Mouse (Mus musculus) embryonic fibroblast, embryonic 13.5 days (primary cell): Measurements from ENCODE around the gene Dapk1. TPM values are rescaled to one million over a fixed set of nuclear protein-coding genes. Genes with fewer than 3 reads are reported as not detected.

Experiments used
- H3K27ac ChIP-seq: 2 replicates; pipeline ENCODE4 v1.5.1; 2012; ENCODE audit warnings: low read length, control low read depth, inconsistent platforms; ENCODE audit not compliant: insufficient read depth
- H3K4me1 ChIP-seq: 2 replicates; pipeline ENCODE4 v1.6.1; 2011; ENCODE audit warnings: low read length; ENCODE audit not compliant: control insufficient read depth, insufficient read depth
- H3K4me3 ChIP-seq: 2 replicates; pipeline ENCODE4 v1.5.1; 2011; ENCODE audit warnings: mild to moderate bottlenecking, control low read depth, low read length; ENCODE audit not compliant: insufficient read depth
- CTCF ChIP-seq: IDR thresholded peaks from 2 replicates; pipeline ENCODE4 v1.5.1; 2011; ENCODE audit warnings: mild to moderate bottlenecking, control low read depth, low read length, moderate library complexity, borderline replicate concordance; ENCODE audit not compliant: insufficient read depth
- POLR2A ChIP-seq: IDR thresholded peaks from 2 replicates; pipeline ENCODE4 v1.6.1; 2011; ENCODE audit warnings: low read depth, mild to moderate bottlenecking, control low read depth, low read length, moderate library complexity
- polyA plus RNA-seq: library from polyadenylated mRNA; stranded (reverse); fragments of >200 nt; gene quantifications from 2 replicates; pipeline ENCODE4 v1.2.4, GENCODE M21; 2011; ENCODE audit warnings: low read depth; ENCODE audit not compliant: missing spikeins, insufficient read length

Gene Dapk1
- polyA plus RNA-seq, 1 experiment = 27.6 TPM

- Histone ChIP-seq H3K4me1 (no peaks in the 10 kb centered on the region), H3K4me3 (no peak overlapping the region), H3K27ac (no peak overlapping the region)
- no peak for TF ChIP-seq POLR2A
- TF ChIP-seq CTCF = peak; percentile 90
Measured at GRCm38 (mm10) chr13:60744078-60744460, 142.3 kb downstream of the Dapk1 start.

GRCm38 (mm10) chr13:60744736-60745135 lies 143.0 kb downstream of the Dapk1 start:
- TF ChIP-seq POLR2A (no peak), CTCF (no peak)
- H3K27ac ChIP-seq = no peak overlapping the region
- no peaks in the 10 kb centered on the region for H3K4me1 ChIP-seq
- H3K4me3 ChIP-seq = no peak overlapping the region

GRCm38 (mm10) chr13:60745358-60745757 lies 143.6 kb downstream of the Dapk1 start:
- no peak overlapping the region for H3K4me3 ChIP-seq
- no peak overlapping the region for H3K27ac ChIP-seq
- no peaks in the 10 kb centered on the region for H3K4me1 ChIP-seq
- TF ChIP-seq CTCF (no peak), POLR2A (no peak)

GRCm38 (mm10) chr13:60746271-60746670 lies 144.5 kb downstream of the Dapk1 start:
- Histone ChIP-seq H3K4me3 (no peak overlapping the region), H3K4me1 (no peaks in the 10 kb centered on the region), H3K27ac (no peak overlapping the region)
- no peak for TF ChIP-seq CTCF

GRCm38 (mm10) chr13:60747201-60747600 lies 145.5 kb downstream of the Dapk1 start:
- TF ChIP-seq CTCF (no peak), POLR2A (no peak)
- H3K4me1 ChIP-seq = no peaks in the 10 kb centered on the region
- H3K4me3 ChIP-seq = no peak overlapping the region
- H3K27ac ChIP-seq = no peak overlapping the region

- Histone ChIP-seq H3K4me1 (no peaks in the 10 kb centered on the region), H3K27ac (no peak overlapping the region), H3K4me3 (no peak overlapping the region)
- TF ChIP-seq POLR2A = no peak
- no peak for TF ChIP-seq CTCF
Measured at GRCm38 (mm10) chr13:60748556-60748955, 146.8 kb downstream of the Dapk1 start.

GRCm38 (mm10) chr13:60750930-60751329 lies 149.2 kb downstream of the Dapk1 start:
- H3K4me3 ChIP-seq = no peak overlapping the region
- no peaks in the 10 kb centered on the region for H3K4me1 ChIP-seq
- H3K27ac ChIP-seq = no peak overlapping the region
- TF ChIP-seq CTCF = no peak
- TF ChIP-seq POLR2A = no peak

GRCm38 (mm10) chr13:60753216-60753615 lies 151.5 kb downstream of the Dapk1 start:
- Histone ChIP-seq H3K27ac (no peak overlapping the region), H3K4me1 (no peaks in the 10 kb centered on the region)
- TF ChIP-seq POLR2A (no peak), CTCF (no peak)

GRCm38 (mm10) chr13:60755251-60755650 lies 153.5 kb downstream of the Dapk1 start:
- Histone ChIP-seq H3K27ac (no peak overlapping the region), H3K4me1 (no peaks in the 10 kb centered on the region), H3K4me3 (no peak overlapping the region)
- no peak for TF ChIP-seq POLR2A
- TF ChIP-seq CTCF = no peak

More at GRCm38 (mm10) chr13:60753216-60753615, 151.5 kb downstream of the Dapk1 start:
- no peak overlapping the region for H3K4me3 ChIP-seq

- TF ChIP-seq CTCF (no peak), POLR2A (no peak)
- Histone ChIP-seq H3K4me1 (no peaks in the 10 kb centered on the region), H3K27ac (no peak overlapping the region)
Measured at GRCm38 (mm10) chr13:60757292-60757691, 155.5 kb downstream of the Dapk1 start.

GRCm38 (mm10) chr13:60759136-60759535 lies 157.4 kb downstream of the Dapk1 start:
- Histone ChIP-seq H3K4me3 (no peak overlapping the region), H3K4me1 (no peaks in the 10 kb centered on the region), H3K27ac (no peak overlapping the region)
- TF ChIP-seq CTCF (peak; percentile 33; the same call in 1 of the 2 replicates), POLR2A (no peak)

More at GRCm38 (mm10) chr13:60757292-60757691, 155.5 kb downstream of the Dapk1 start:
- no peak overlapping the region for H3K4me3 ChIP-seq

GRCm38 (mm10) chr13:60760392-60760791 lies 158.6 kb downstream of the Dapk1 start:
- Histone ChIP-seq H3K4me1 (no peaks in the 10 kb centered on the region), H3K27ac (no peak overlapping the region), H3K4me3 (no peak overlapping the region)
- TF ChIP-seq POLR2A (no peak), CTCF (no peak)
